Mouse (Mus musculus) G1E (cell line): ENCODE results near the gene Il20.

ENCODE experiments used
- CTCF ChIP-seq: IDR thresholded peaks from 2 replicates; pipeline ENCODE4 v1.5.1; 2012; ENCODE audit warnings: low read depth, low read length, inconsistent platforms, mixed read lengths
- GATA1 ChIP-seq: IDR thresholded peaks from 2 replicates; pipeline ENCODE4 v1.6.1; 2012; ENCODE audit warnings: borderline replicate concordance, low read length, inconsistent platforms, mixed read lengths
- GATA2 ChIP-seq: IDR thresholded peaks from 2 replicates; pipeline ENCODE4 v1.6.1; 2012; ENCODE audit warnings: low read depth, low read length, inconsistent platforms, borderline replicate concordance
- POLR2AphosphoS5 ChIP-seq: IDR thresholded peaks from 2 replicates; pipeline ENCODE4 v1.6.1; 2012; ENCODE audit warnings: low read depth, low read length, inconsistent platforms; ENCODE audit not compliant: insufficient replicate concordance
- TAL1 ChIP-seq: conservative IDR thresholded peaks from 2 replicates; pipeline ENCODE4 v1.6.1; 2012; ENCODE audit warnings: low read depth, low read length, inconsistent platforms, mixed read lengths

DNA sequence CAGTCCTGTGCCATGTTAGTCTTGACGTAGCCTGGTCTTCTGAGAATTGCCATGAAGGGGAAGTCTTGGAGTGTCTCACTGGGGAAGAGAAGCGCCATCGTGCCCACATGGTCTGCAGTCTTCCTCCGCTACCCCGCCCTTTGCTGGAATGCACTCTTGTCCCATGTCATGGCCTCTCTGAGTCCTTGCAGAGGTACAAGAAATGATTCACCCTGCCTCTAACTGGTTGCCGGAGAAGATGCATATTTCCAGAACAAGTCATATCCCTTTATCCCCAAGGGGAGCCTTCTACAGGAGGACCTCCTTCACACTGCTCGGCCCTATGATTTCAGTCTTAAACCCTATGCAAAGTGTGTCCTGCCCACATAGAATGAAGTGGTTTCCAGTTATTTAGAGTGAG lies 31.3 kb downstream of the Il20 start:
- no peak for TF ChIP-seq CTCF
- TF ChIP-seq GATA1 = no peak
- no peak for TF ChIP-seq GATA2
- no peak for TF ChIP-seq POLR2AphosphoS5
- TF ChIP-seq TAL1 = no peak
